Mouse (Mus musculus) spleen, adult 2 months (tissue): ENCODE data around the gene Kdelr2.

ENCODE experiments used
- CTCF ChIP-seq: fragments of 200-500 bp; IDR thresholded peaks from 2 replicates; pipeline ENCODE4 v1.5.1; 2011; ENCODE audit warnings: mild to moderate bottlenecking, inconsistent platforms; ENCODE audit not compliant: insufficient read depth, insufficient read length, insufficient replicate concordance; ENCODE audit errors: extremely low read depth
- POLR2A ChIP-seq: fragments of 200-500 bp; IDR thresholded peaks from 2 replicates; pipeline ENCODE4 v1.6.1; 2011; ENCODE audit warnings: low read depth, low read length, inconsistent platforms

DNA sequence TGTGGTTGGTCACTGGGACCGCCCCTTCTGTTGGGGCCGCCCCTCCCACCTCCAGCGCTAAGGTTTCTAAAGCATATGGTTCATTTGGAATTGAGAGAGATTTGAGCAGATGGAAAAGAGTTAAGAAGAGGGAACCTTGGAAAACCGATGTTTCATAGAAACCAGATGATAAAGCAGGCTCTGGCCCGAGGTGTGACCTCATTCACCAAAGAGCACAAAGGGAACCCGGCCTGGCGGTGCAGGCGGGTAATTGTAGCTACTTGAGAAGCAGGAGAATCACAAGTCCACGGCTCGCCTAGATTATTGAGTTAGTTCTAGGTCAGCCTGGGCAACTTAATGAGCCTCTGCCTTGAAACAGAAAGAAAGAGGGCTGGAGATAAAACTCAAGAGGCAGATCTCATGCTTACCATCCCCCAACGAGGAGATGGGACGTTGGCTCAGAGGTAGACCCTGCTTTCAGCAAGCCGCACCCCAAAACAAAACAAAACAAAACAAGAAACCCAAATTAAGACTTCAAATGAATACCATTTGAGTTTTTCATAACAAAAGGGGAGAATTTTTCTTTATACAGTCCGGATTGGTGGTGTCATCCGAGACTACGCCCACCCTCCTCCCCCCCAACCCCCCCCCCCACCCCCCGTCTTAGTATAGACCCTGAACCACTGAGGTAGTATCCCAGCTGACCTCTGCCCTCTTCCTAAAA lies 46.8 kb upstream of the Kdelr2 start, which contains the start of gene Grid2ip:
- TF ChIP-seq CTCF (no peak), POLR2A (no peak)
